Mouse (Mus musculus) layer of hippocampus, adult 11-12 months (tissue): ENCODE measurements around the gene Eps15.

Experiments used
- DNase-seq: peaks from one replicate; pipeline ENCODE4 v3.0.0; 2022; ENCODE audit warnings: low spot score

The Eps15 gene

GRCm38 (mm10) chr4:109433641-109434040 is 153.6 kb downstream of the Eps15 start:
- no peak for DNase-seq

GRCm38 (mm10) chr4:109434256-109434655 is 154.2 kb downstream of the Eps15 start:
- no peak for DNase-seq
